Mouse (Mus musculus) 3134 (cell line): ENCODE results near the gene Ankrd9.

Source experiments
- DNase-seq: peaks from one replicate; pipeline ENCODE4 v3.0.0-alpha.2; 2011; ENCODE audit warnings: low spot score; ENCODE audit not compliant: insufficient read length; ENCODE audit errors: extremely low read depth

Gene Ankrd9

DNA sequence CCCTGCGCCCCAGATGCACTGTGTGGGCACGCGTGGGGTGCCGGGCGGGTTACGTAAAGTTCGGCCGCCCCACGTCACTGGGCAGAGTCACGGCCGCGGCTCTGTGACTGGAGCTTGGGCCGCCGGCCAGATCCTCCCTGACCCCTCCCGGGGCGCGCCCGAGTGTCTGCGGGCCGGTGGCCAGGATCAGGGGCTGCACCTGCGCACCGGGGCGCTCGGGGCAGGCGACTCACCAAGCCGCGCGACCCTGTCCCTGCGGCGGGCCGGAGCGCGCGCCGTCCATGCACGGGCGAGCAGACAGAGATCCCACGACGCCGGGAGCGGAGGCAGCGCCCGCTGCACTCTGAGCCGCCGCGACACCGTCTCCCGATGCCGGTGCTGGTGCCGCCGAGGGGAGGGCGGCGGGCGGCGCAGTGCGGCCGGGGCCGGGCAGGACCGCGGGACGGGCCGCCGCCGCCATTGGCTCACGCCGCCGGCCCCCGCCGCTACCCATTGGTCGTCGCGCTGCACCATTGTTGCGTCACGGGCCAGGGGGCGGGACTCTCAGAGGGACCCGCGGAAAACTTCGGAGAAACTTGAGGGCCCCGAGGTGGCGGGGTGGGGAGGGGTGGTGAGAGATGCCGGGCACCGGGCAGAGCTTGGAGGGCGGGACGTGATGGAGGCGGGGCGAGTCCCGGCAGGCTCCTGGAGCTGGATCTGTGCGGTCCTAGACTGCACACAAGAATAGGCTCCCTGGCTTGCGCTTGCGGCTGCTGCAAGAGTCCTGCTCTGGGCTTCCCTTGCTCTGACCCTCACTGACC is at the start of gene Ankrd9:
Ankrd9 (minus strand) TSS at position 434 of the 800 bp plus-strand sequence.
- DNase-seq: peak; percentile 96

DNA sequence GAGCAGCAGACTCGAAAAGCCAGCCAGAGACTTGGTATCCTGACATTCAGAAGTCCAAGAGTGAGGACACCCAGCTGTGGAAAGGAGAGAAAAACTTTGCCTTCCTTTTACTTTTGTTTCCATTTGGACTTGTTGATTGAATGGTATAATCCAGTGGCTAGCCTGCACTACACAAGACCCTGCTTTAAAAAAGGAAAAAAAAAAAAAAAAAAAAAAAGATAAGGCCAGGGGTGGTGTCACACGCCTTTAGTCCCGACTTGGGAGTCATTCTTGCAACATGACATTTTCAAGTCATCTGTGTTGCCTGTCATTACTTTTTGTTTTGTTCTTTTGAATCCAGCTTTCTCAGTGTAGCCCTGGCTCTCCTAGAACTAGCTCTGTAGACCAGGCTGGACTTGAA is 42.7 kb upstream of the Ankrd9 start:
- no peak for DNase-seq

GRCm38 (mm10) chr12:111021138-111021537 is 42.3 kb upstream of the Ankrd9 start:
- DNase-seq: no peak

- no peak for DNase-seq
Observed at GRCm38 (mm10) chr12:111019086-111019485, 40.2 kb upstream of the Ankrd9 start.

- no peak for DNase-seq
Observed at GRCm38 (mm10) chr12:111018068-111018467, 39.2 kb upstream of the Ankrd9 start.

GRCm38 (mm10) chr12:111016807-111017206 is 38.0 kb upstream of the Ankrd9 start:
- peak; percentile 40 for DNase-seq

GRCm38 (mm10) chr12:111009615-111010257 is 30.9 kb upstream of the Ankrd9 start:
- no peak for DNase-seq

DNA sequence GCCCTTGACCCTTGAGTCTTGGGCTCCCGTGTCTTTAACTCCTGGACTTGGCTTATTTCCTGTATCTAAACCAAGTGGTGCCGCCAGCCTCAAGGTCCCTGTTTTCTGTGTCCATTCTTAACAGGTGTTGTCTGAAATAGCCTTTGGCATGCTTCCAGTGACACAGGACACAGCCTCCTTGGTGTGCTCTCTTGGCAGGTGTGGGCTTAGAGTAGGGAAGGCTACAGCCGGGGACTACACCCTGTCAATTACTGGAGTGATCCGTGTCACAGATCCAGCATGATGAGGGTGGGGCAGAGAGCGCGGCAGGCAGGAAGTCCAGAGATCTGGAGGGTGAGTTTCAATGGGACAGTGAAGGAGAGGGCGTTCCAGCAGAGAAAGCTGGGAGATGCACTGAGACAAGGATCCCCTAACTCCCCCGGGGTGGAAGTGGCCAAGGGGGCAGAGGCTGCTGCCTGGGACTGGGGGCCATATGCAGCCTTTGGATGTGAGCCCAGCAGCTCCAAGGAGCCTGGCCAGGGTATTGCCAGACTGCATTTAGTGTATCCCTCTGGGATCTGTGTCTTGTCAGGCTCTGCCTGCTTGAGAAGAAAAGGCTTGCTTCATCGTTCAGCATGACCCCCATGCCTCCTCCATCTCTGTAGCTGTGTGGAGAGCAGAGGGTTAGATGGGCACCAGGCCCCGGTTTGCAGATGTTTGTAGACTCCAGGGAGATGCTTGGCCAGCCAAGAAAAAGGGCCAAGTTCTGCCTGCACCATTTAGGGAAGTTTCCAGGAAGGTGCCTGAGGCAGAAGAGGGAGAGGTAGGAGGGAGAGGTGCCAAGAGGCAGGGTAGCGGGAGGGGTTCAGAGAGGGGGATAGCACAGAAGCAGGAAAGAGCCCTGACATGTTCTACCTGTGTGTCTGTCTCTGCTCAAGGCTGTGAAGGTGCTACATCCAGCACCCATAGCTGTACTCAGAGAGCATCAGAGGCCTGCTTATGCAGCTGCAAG is 30.0 kb upstream of the Ankrd9 start:
- DNase-seq: no peak

DNA sequence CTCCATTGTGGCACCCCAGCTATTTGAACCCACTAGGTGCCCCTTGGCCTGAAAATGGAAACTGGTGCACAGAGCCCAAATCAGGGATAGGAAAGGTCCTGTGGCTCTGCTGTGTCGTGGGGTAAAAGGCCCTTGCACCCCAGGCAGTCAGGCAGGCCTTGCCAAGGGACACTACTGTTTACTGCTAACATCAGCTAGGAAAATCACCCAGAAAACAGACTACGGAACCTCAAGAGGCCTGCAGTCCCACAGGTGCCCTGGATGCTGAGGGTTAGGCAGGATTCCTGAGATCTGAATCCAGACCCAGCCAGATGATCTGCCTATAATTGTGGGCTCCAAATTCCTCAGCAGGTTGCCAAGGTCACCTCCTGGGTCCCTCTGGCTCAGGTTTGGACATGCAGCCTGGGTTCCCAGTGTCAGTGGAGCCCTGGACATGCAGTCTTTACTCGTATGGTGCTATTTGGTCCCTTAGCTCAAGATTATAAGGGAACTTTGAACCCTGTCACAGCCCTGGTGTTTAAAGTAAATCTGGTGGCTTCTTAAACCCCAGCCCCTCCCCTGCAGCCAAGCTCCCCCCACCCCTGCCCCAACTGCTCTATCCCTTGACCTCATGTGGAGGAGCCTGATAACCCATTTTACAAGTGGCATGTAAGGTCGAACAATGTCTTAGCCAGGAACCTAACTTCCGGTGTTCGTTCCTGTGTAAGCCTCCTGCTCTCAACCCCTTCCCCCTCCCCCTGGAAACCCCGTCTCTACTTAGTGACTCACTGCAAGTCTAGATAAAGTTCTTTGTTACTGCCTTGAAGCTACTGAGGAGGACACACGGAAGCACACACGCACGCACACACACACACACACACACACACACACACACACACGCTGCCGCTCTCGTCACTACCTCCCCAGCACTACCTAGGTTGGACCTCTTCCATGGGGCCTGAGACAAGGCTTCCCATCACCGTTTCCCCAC is 28.6 kb upstream of the Ankrd9 start:
- no peak for DNase-seq

DNA sequence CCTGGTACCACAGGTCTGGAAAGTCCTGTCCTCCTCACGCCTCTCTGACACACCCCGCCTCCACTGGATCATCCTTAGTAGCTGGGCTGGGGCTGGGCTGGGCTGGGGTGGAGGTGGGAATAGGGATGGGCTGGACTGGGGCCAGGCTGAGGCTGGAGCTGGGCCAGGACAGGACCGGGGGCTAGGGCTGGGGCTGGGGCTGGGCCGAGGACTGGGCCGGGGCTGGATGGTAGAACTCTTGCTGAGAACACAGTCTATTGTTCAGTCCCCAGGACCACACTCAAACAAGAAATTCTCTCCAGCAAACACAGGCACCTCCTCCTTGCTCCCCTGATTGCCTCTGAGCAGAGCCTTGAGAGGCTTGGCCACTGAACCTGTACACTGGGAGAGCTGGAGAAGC is 27.5 kb upstream of the Ankrd9 start:
- DNase-seq: no peak

DNA sequence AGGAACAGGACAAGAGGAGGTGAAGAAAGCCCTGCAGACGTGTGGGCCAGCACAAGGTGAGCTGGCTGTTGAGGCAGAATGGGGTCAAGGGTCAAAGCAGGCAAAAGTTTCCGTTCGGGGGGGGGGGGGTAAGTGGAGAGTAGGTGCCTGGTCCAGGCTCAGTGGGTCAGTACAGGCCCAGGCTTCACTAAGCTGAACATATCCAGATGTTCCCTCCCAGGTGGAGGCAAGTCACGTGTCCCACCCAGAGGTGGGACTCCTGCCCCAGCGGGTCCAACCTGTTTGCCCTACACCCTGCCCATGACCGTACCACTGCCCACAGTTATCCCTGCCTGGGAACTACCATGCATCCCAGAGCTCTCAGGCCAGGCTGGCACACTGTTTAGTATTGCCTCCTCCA is 27.0 kb upstream of the Ankrd9 start:
- DNase-seq: no peak

DNA sequence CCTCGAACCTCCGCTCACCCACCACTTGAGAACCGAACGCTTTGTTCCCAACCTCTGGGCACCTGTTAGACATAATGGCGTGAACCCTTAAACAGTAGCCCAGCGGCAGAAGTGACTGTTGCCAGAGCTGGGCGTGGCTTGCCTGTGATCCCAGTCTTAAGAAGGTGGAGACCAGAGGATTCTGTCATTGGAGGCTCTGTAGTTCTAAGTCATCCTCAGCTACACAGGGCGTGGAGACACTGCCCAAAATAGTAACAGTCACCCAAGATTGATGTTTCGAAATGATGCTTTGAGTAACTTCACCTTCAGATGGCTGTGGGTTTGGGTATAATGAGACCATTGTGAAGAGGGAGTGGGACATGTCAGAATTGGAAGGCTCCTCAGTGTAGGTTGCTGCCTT is 25.3 kb upstream of the Ankrd9 start:
- peak; percentile 40 for DNase-seq

DNA sequence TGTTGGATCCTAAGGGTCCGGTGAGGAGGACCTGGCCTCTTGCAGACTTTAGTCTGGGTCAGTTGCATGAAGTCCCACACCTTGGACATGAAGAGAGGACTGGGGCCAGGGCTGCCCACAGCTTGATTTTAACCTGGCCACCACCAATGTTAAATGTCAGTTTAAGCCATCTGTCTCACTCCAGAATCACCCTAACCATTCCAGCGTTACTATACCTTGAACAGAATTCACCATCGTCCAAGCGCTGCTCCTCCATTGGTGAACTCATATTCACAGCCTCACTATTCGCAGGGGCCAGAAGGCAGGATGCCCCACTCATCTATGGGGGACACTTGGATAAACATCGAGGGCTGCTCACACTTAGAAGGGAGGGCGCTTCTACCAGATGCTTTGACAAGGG is 22.1 kb upstream of the Ankrd9 start:
- no peak for DNase-seq

- DNase-seq: no peak
Observed at GRCm38 (mm10) chr12:110999820-111000219, 21.0 kb upstream of the Ankrd9 start.

- no peak for DNase-seq
Observed at GRCm38 (mm10) chr12:110998092-110998491, 19.3 kb upstream of the Ankrd9 start.

DNA sequence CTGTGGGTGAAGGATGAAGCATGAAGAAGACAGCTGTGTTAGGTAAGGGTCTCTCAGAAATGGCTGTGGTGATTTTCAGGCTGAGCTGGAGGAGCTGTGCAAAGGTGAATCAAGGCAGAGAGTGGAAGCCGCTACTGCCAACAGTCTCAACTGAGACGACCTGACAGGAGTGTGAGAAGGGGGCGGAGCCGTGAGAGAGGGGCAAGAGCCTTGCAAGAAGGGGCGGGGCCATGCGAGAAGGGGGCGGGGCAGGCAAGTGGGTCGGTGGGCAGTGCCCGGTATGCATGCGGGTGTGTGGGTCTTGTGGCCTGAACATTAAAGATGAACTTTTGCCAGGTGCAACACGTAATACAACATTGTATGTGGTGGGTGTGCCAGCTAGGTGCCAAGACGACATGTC is 15.8 kb upstream of the Ankrd9 start:
- DNase-seq: no peak

DNA sequence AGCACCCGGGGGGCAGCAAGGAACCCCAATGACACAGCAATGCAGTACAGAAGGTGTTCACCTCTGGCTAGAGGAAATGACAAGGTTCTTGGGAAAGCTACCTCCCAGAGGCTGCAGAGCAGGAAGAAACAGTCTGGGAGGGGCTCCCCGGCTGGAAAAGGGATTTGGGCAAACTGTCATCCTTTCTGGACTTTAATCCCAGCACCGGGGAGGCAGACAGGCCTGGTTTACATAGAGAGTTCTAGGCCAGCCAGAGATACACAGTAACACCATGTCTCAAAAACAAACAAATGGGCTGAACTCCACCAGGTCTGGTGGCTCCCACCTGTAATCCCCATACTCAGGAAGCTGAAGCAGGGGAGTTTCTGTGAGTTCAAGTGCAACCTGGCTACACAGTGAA is 14.4 kb upstream of the Ankrd9 start:
- DNase-seq: no peak

- no peak for DNase-seq
Observed at GRCm38 (mm10) chr12:110992771-110993170, 13.9 kb upstream of the Ankrd9 start.

DNA sequence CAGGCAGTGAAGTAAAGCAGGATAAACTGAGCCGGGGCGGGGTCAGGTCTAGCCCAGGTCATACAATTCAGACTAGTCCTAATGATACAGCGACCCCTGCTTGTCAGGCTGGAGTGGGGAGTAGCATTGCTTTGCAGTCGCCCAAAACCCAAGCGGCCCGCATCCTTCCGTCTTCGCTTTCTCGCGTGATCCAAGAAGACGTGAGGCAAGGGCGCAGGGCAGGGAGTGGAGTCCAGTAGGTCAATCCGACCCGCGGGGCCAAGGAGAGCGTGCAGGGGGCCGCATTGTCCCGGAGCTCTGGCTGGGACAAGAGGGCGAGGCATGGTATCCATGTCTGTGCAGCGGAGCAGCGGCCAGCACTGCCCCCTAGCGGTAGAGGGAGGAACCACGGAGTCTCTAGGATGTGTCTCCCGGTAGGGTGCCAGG is 13.3 kb upstream of the Ankrd9 start:
- DNase-seq: peak; percentile 90
